Mouse (Mus musculus) right cerebral cortex, postnatal 4 days (tissue): ENCODE data around the gene Calml4.
A peak's percentile ranks its signal among the peaks of the same experiment; 100 is the strongest.
"Not testable (repeated sequence)": the region's sequence is repeated elsewhere in the genome, so short reads cannot be mapped to it uniquely, and the experiment has no call there.

Experiments
- DNase-seq: peaks from one replicate; pipeline ENCODE4 v3.0.0-alpha.2; 2022

Gene Calml4

GRCm38 (mm10) chr9:62835705-62836446, 22.0 kb upstream of the Calml4 start:
- no peak for DNase-seq

- DNase-seq = no peak
These were observed 20.3 kb upstream of the Calml4 start for GRCm38 (mm10) chr9:62837611-62838010.

GRCm38 (mm10) chr9:62838146-62838505, 19.8 kb upstream of the Calml4 start:
- DNase-seq = no peak

GRCm38 (mm10) chr9:62838506-62839171, 19.2 kb upstream of the Calml4 start, which contains the start of gene Cln6:
TSS of gene Cln6 (plus strand) at chr9:62838785.
- peak; percentile 58 for DNase-seq

GRCm38 (mm10) chr9:62839172-62839770, 18.6 kb upstream of the Calml4 start:
- DNase-seq = no peak

- no peak for DNase-seq
These were observed 14.4 kb upstream of the Calml4 start for GRCm38 (mm10) chr9:62843356-62844024.

- no peak for DNase-seq
These were observed 13.4 kb upstream of the Calml4 start for GRCm38 (mm10) chr9:62844461-62844860.

- peak; percentile 90 for DNase-seq
These were observed 10.2 kb upstream of the Calml4 start for GRCm38 (mm10) chr9:62847694-62848093.

GRCm38 (mm10) chr9:62848641-62849040, 9.2 kb upstream of the Calml4 start:
- peak; percentile 27 for DNase-seq

GRCm38 (mm10) chr9:62851571-62851970, 6.3 kb upstream of the Calml4 start:
- no peak for DNase-seq

- no peak for DNase-seq
These were observed 3.4 kb upstream of the Calml4 start for GRCm38 (mm10) chr9:62854483-62854882.

GRCm38 (mm10) chr9:62857216-62857615, 664 bp upstream of the Calml4 start:
- no peak for DNase-seq

- no peak for DNase-seq
These were observed 563 bp downstream of the Calml4 start for GRCm38 (mm10) chr9:62858266-62859019.

- not testable (repeated sequence) for DNase-seq
These were observed 2.2 kb downstream of the Calml4 start for GRCm38 (mm10) chr9:62860102-62860501.

GRCm38 (mm10) chr9:62860866-62861265, 3.0 kb downstream of the Calml4 start:
- DNase-seq = no peak

- DNase-seq = not testable (repeated sequence)
These were observed 11.4 kb downstream of the Calml4 start for GRCm38 (mm10) chr9:62869236-62869635.

- no peak for DNase-seq
These were observed 12.8 kb downstream of the Calml4 start for GRCm38 (mm10) chr9:62870728-62871127.

GRCm38 (mm10) chr9:62876966-62877616, 19.2 kb downstream of the Calml4 start:
- no peak for DNase-seq

- no peak for DNase-seq
These were observed 19.9 kb downstream of the Calml4 start for GRCm38 (mm10) chr9:62877825-62878224.

GRCm38 (mm10) chr9:62881871-62882270, 24.0 kb downstream of the Calml4 start:
- DNase-seq = no peak

GRCm38 (mm10) chr9:62894486-62894885, 36.6 kb downstream of the Calml4 start:
- DNase-seq = no peak

- no peak for DNase-seq
These were observed 43.9 kb downstream of the Calml4 start for GRCm38 (mm10) chr9:62901736-62902135.
